Mouse (Mus musculus): Measurements from ENCODE around the gene Skiv2l.
"Not testable (repeated sequence)": the region's sequence is repeated elsewhere in the genome, so short reads cannot be mapped to it uniquely, and the experiment has no call there.

- TF ChIP-seq CTCF (conservative IDR thresholded peaks at IDR 0.05; ENCODE audit: insufficient read depth, insufficient read length, low read depth, low read length); POLR2A (IDR thresholded peaks at IDR 0.05; ENCODE audit: low read depth, low read length): not testable (repeated sequence)
Measured at GRCm38 (mm10) chr17:34800781-34801305, 49.2 kb downstream of the Skiv2l start.

Data from kidney, adult 2 months (tissue).